Mouse (Mus musculus) embryonic facial prominence, embryonic 14.5 days (tissue): ENCODE measurements around the gene Igsf9b. TPM values are rescaled to one million over a fixed set of nuclear protein-coding genes. Genes with fewer than 3 reads are reported as not detected.
A peak's percentile ranks its signal among the peaks of the same experiment; 100 is the strongest.

Source experiments
- ATAC-seq: fragments of 200-750 bp; cut with Nextera tagmentation; 2 replicates; pipeline ENCODE4 v1.8.0; 2017; ENCODE audit warnings: low read depth, moderate number of reproducible peaks, moderate TSS enrichment
- DNase-seq: peaks from one replicate; pipeline ENCODE4 v3.0.0-alpha.2; 2015; ENCODE audit warnings: low spot score
- H3K27ac ChIP-seq: fragments of 300-500 bp; sonication (generic); replicated peaks from 2 replicates; pipeline ENCODE4 v1.5.1; 2014; ENCODE audit warnings: low read depth, mild to moderate bottlenecking, low read length, moderate library complexity
- H3K27me3 ChIP-seq: fragments of 300-500 bp; sonication (generic); replicated peaks from 2 replicates; pipeline ENCODE4 v1.6.1; 2014; ENCODE audit warnings: low read length; ENCODE audit not compliant: control insufficient read depth, insufficient read depth
- H3K36me3 ChIP-seq: fragments of 300-500 bp; sonication (generic); 2 replicates; pipeline ENCODE4 v1.6.1; 2014; ENCODE audit warnings: low read length, mixed read lengths; ENCODE audit not compliant: control insufficient read depth, insufficient read depth
- H3K4me1 ChIP-seq: fragments of 300-500 bp; sonication (generic); 2 replicates; pipeline ENCODE4 v1.6.1; 2014; ENCODE audit warnings: antibody characterized with exemption, low read length; ENCODE audit not compliant: control insufficient read depth, insufficient read depth
- H3K4me2 ChIP-seq: fragments of 300-500 bp; sonication (generic); 2 replicates; pipeline ENCODE4 v1.6.1; 2014; ENCODE audit warnings: low read depth, mild to moderate bottlenecking, low read length, moderate library complexity, mixed read lengths
- H3K4me3 ChIP-seq: fragments of 300-500 bp; sonication (generic); 2 replicates; pipeline ENCODE4 v1.5.1; 2014; ENCODE audit warnings: low read depth, mild to moderate bottlenecking, low read length
- H3K9ac ChIP-seq: fragments of 300-500 bp; sonication (generic); 2 replicates; pipeline ENCODE4 v1.6.1; 2014; ENCODE audit warnings: low read depth, mild to moderate bottlenecking, low read length, moderate library complexity, mixed read lengths
- H3K9me3 ChIP-seq: fragments of 300-500 bp; sonication (generic); 2 replicates; pipeline ENCODE4 v1.6.1; 2016; ENCODE audit warnings: low read length; ENCODE audit not compliant: control insufficient read depth
- WGBS: fragments of 180-500 bp; shearing (Covaris S2); extraction: QIAGEN DNeasy Blood & Tissue Kit; methylation state at CpG from one replicate; pipeline ENCODE4 v1.1.7; 2014; 5-methylcytosine and 5-hydroxymethylcytosine counted together
- polyA plus RNA-seq: library from polyadenylated mRNA; unstranded; fragments of >200 nt; fragmentation: Nextera tagmentation; extraction: Ambion mirVana; gene quantifications from 2 replicates; pipeline ENCODE4 v1.2.1, GENCODE M21; 2014

Igsf9b gene
- polyA plus RNA-seq, 1 experiment from 2014 or later, result 3.3 TPM

DNA sequence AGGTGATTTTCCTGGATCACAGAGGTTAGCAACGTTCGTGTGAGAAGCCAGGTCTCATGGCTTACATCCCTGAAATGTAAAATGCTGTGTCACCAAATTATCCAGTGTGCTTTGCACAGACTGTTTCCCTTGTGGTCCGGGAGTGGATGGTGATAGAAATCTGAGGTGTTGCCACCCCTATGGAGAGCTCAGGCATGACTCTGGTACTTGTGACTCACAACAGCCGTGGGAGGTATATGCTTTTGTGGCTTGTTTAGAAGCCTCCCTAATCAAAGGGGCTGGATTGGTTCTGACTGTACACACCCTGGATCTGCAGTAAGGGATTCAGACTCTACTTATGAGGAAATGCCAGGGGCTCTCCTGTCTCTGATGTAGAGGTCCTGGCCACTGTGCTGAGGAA, 12.7 kb upstream of the Igsf9b start:
- Histone ChIP-seq H3K36me3 (no peaks in the 10 kb centered on the region), H3K9ac (no peak overlapping the region), H3K4me1 (peaks cover 10% of the 10 kb centered on the region; the same call in 1 of the 2 replicates), H3K27me3 (no peaks in the 10 kb centered on the region), H3K9me3 (no peaks in the 10 kb centered on the region), H3K4me2 (no peak overlapping the region), H3K27ac (no peak overlapping the region), H3K4me3 (no peak overlapping the region)
- ATAC-seq (no peak), DNase-seq (no peak)
- WGBS, result 73% methylated on average over 4 of the region's 4 CpGs

DNA sequence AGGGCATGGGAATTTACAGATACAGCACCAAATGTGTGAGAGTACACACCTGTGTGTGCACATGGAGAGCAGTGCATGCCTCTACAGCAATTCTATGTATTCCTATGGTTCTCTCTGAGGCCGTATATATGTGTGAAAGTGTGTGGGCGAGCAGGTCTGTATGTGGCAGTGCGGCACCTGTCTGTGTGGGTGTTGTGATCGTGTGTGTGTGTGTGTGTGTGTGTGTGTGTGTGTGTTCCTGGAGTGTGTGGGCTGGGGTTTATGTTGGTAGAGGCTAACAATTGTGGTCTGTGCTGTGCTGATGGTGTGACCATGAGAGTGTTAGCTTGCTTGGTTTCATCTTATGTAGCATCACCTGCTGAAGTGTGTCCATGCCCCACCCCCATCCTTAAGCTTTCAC, 12.1 kb upstream of the Igsf9b start:
- Histone ChIP-seq H3K4me2 (no peak overlapping the region), H3K27ac (no peak overlapping the region), H3K9me3 (no peaks in the 10 kb centered on the region), H3K9ac (no peak overlapping the region), H3K36me3 (no peaks in the 10 kb centered on the region), H3K4me1 (peaks cover 10% of the 10 kb centered on the region; the same call in 1 of the 2 replicates), H3K27me3 (no peaks in the 10 kb centered on the region), H3K4me3 (no peak overlapping the region)
- WGBS, result 80% methylated on average over 4 of the region's 4 CpGs
- DNase-seq (no peak), ATAC-seq (no peak)

DNA sequence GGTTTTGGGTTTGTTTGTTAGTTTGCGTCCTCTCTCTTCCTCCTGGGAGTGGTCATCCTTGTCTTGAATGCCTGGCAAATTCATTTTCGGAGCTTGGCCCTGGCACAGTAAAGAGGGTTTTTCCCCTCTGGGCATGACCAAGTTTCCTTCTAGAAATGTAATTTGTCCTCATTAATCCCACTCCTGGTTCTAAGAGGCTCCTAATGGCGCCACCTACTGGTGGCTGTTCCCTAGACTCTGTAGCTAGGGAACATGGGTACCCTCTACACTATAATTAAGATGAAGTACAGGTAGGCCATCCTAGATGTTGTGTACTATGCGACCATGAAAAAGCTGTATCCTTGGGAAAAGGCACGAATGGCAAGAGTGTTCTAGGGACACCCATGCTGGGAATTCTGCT, 11.6 kb upstream of the Igsf9b start:
- Histone ChIP-seq H3K9ac (no peak overlapping the region), H3K9me3 (no peaks in the 10 kb centered on the region), H3K27me3 (no peaks in the 10 kb centered on the region), H3K4me3 (no peak overlapping the region), H3K27ac (no peak overlapping the region), H3K4me2 (no peak overlapping the region), H3K4me1 (peaks cover 10% of the 10 kb centered on the region; the same call in 1 of the 2 replicates), H3K36me3 (no peaks in the 10 kb centered on the region)
- ATAC-seq (no peak), DNase-seq (peak; percentile 32)
- WGBS, result 46% methylated on average over 5 of the region's 5 CpGs

DNA sequence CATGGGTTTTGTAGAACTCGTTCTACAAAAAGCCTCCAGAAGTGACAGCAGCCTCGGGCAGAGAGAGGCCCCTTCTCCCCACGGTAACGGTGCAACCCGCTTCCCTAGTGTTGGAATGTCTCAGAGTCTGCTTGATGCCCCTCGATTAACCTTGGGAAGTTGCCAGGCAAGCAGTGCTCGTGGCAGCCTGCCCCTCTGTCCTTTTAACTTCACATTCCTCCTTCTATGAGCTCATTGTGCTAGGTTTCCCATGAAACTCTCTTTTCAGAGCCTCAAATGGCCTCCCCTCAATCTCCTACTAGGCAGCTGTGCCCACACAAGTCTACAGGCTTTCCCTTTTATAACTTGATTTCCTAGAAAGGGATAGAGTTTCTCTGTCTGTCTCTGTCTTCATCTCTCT, 10.6 kb upstream of the Igsf9b start:
- Histone ChIP-seq H3K36me3 (no peaks in the 10 kb centered on the region), H3K9me3 (no peaks in the 10 kb centered on the region), H3K27ac (no peak overlapping the region; the same call in 1 of the 2 replicates), H3K9ac (no peak overlapping the region), H3K4me3 (no peak overlapping the region), H3K27me3 (no peaks in the 10 kb centered on the region), H3K4me2 (no peak overlapping the region), H3K4me1 (peaks cover 10% of the 10 kb centered on the region; the same call in 1 of the 2 replicates)
- ATAC-seq, result peak; percentile 84
- DNase-seq, result peak; percentile 89
- 9% methylated on average over 7 of the region's 7 CpGs for WGBS

DNA sequence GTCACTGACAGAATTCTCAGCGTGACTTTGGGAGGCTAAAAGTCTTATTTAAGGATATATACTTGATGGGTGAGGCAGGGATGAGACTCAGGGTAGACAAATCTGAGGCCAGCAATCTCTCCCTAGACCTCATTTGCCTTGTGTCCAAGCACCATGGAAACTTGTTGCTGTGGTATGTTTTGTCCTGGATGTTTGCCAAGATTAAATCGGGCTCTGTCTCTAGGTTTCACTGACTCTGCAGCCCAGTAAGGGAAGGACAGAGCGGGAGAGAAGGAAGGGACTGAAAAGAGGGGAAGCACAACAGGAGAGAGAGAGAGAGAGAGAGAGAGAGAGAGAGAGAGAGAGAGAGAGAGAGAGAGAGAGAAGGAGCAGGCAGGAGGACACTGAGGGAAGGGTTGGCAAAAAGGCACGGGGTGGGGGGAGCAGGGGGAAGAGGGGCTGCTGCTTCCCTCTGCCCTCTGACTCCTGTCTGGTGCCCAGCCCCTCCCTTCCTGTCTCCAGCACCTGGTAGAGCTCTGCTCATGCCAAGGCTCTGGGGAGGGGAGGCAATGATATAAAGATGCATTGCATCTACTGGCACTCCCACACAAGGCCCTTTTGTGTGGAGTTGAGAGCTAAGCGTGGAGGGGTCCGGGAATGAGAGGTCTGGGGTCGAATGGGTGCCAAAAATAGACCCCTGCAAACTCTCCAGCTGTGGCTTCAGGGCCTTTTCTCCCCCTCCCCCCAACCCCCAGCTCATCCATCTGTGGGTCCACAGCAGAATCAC, 9.3 kb upstream of the Igsf9b start:
- DNase-seq (peak; percentile 70), ATAC-seq (peak; percentile 48; the same call in 1 of the 2 replicates)
- Histone ChIP-seq H3K36me3 (no peaks in the 10 kb centered on the region), H3K9ac (no peak overlapping the region), H3K27me3 (no peaks in the 10 kb centered on the region), H3K4me1 (peaks cover 10% of the 10 kb centered on the region; the same call in 1 of the 2 replicates), H3K27ac (peak overlapping the region; percentile 40), H3K4me2 (no peak overlapping the region), H3K4me3 (no peak overlapping the region), H3K9me3 (no peaks in the 10 kb centered on the region)
- 16% methylated on average over 7 of the region's 7 CpGs for WGBS

DNA sequence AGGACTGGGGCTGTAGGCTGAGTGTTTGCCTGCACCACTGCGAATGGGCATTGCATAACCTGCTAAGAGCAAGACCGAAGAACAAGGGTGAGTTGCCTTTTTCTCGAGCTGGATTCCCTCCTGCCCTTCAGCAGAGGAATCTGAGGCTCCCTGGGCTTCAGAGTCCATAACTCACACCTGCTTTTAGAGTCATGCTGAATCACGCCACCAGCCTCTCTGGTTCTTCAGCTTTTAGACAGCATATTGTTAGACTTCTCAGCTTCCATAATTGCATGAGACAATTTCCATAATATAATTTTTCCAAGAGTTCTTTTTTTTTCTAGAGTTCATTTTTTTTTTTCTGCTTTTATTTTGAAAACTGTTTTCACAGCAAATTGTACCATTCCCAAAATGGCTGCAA, 4.6 kb upstream of the Igsf9b start:
- no peaks in the 10 kb centered on the region for H3K9me3 ChIP-seq
- DNase-seq (no peak), ATAC-seq (no peak)
- H3K4me2 ChIP-seq, result no peak overlapping the region
- H3K9ac ChIP-seq, result no peak overlapping the region
- H3K27me3 ChIP-seq, result peaks cover 8% of the 10 kb centered on the region; the same call in 1 of the 2 replicates
- H3K36me3 ChIP-seq, result no peaks in the 10 kb centered on the region
- H3K4me1 ChIP-seq, result peaks cover 7% of the 10 kb centered on the region; the same call in 1 of the 2 replicates
- H3K4me3 ChIP-seq, result no peak overlapping the region
- 73% methylated on average over 4 of the region's 4 CpGs for WGBS
- H3K27ac ChIP-seq, result no peak overlapping the region

DNA sequence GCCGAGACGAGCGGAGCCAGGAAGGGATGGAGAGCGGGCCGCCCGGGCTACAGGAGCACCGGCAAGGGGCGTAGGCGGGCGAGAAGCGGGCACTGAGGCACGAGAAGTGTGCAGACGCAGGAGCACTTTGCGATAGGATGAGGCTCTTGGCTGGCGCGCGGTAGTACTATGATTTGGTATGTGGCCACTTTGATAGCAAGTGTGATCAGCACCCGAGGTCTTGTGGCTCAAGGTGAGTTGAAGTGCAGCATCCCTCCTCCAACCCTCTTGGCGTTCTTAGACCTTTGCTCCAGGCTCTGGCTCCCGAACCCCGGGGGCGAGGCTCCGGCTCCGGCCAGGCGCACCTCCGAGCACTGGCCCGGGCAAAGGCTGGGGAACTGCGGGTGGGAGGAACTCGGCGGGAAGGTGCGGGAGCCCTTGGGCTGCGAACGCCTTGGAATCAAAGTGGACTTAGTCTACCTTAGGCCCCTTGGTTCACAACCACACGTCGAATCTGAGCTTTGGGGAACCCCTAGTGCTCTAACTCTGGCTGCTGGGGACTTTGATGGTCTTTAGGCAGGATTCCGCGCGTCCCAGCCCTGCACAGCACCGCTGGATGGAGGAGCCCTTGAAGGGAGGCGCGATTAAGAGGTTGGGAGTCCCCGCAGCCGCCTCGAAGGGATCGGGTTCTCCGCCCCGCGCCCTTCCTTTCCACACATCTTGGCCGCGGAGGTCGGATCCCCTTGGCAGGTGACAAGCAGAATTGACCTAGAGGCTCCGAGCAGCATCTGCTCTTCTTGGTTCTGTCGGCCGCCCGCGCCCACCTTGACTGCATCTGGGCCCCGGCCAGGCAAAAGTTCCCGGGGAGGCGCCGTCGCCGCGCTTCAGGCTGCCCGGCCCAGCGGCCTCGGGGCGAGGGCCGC, 533 bp downstream of the Igsf9b start:
- H3K27me3 ChIP-seq, result peaks cover 26% of the 10 kb centered on the region
- under 1% methylated on average over 59 of the region's 68 CpGs for WGBS
- no peaks in the 10 kb centered on the region for H3K9me3 ChIP-seq
- peak overlapping the region; percentile 90 for H3K4me2 ChIP-seq
- H3K9ac ChIP-seq, result peak overlapping the region; percentile 52
- peak overlapping the region; percentile 63 for H3K4me3 ChIP-seq
- ATAC-seq (peak; percentile 8), DNase-seq (no peak)
- H3K36me3 ChIP-seq, result no peaks in the 10 kb centered on the region
- peaks cover 15% of the 10 kb centered on the region for H3K4me1 ChIP-seq
- H3K27ac ChIP-seq, result no peak overlapping the region

DNA sequence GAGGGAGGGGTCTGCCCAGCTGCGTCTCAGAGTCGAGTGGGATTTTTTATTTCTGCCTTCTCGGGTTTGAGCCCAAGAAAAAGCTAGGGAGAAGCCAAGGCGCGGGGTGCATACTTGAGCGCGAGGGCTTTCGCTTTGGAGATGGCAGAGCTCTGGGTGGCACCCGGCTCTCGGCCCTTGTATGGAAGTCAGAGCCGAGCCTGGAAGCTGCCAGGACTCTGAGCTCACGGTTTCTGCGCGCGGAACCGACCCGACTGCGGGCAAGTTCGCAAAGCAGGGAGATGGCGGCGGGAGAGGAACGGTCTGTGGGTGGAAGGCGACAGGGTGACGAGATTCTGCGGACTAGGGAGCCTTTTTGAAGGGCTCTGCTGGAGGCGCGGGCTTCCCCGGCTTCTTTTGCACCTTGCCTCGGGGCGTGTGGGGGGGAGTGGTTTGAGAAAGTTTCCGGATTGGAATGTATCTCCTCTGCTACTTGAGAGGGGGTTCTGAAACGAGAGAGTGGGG, 1.2 kb downstream of the Igsf9b start:
- Histone ChIP-seq H3K4me3 (peak overlapping the region; percentile 63), H3K4me2 (peak overlapping the region; percentile 90), H3K4me1 (peaks cover 15% of the 10 kb centered on the region), H3K27ac (no peak overlapping the region), H3K27me3 (peaks cover 24% of the 10 kb centered on the region), H3K9ac (peak overlapping the region; percentile 52), H3K36me3 (no peaks in the 10 kb centered on the region), H3K9me3 (no peaks in the 10 kb centered on the region)
- no peak for DNase-seq
- WGBS, result under 1% methylated on average over 32 of the region's 32 CpGs
- no peak for ATAC-seq
